Mouse (Mus musculus) embryonic fibroblast, embryonic 13.5 days (primary cell): ENCODE results near the gene Vsx1.

ENCODE experiments used
- CTCF ChIP-seq: IDR thresholded peaks from 2 replicates; pipeline ENCODE4 v1.5.1; 2011; ENCODE audit warnings: mild to moderate bottlenecking, control low read depth, low read length, moderate library complexity, borderline replicate concordance; ENCODE audit not compliant: insufficient read depth
- POLR2A ChIP-seq: IDR thresholded peaks from 2 replicates; pipeline ENCODE4 v1.6.1; 2011; ENCODE audit warnings: low read depth, mild to moderate bottlenecking, control low read depth, low read length, moderate library complexity

DNA sequence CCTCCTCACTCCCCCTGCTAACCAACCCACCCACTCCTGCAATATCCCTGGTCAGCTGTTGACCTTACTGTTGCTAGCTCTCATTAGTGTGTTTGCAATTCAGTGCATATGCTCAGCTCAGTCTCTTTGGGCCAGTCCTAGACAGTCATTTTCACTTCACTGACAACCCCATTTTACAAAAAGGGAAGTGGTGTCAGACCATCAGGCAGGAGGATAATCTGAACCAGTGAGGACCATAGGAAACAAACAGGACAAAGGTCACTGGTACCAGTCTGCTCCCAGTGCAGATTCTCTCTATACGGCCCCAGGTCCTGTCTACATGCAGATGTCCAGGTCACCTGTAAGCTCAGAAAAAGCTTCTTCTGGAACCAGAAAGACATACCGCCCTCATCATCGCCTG, 33.0 kb downstream of the Vsx1 start:
- TF ChIP-seq CTCF (no peak), POLR2A (no peak)
